Mouse (Mus musculus): ENCODE data around the gene Eif4g3. TPM values are rescaled to one million over a fixed set of nuclear protein-coding genes. Genes with fewer than 3 reads are reported as not detected.

Gene Eif4g3
- polyA plus RNA-seq, 1 experiment from 2014 or later, result 97.4 TPM

GRCm38 (mm10) chr4:138133360-138133759 lies 140.5 kb downstream of the Eif4g3 start:
- Histone ChIP-seq H3K79me2 (ENCODE audit: inconsistent target) (peaks cover 32% of the 10 kb centered on the region; the same call in 1 of the 2 replicates), H3K4me3 (ENCODE audit: inconsistent target) (no peak overlapping the region), H3K36me3 (ENCODE audit: inconsistent target) (peaks cover 44% of the 10 kb centered on the region; the same call in 1 of the 2 replicates), H3K27ac (no peak overlapping the region)
- 55% methylated on average over 9 of the region's 9 CpGs for WGBS (ENCODE audit: missing documents)

- Histone ChIP-seq H3K79me2 (ENCODE audit: inconsistent target) (peaks cover 30% of the 10 kb centered on the region; the same call in 1 of the 2 replicates), H3K4me3 (ENCODE audit: inconsistent target) (no peak overlapping the region), H3K27ac (no peak overlapping the region), H3K36me3 (ENCODE audit: inconsistent target) (peaks cover 39% of the 10 kb centered on the region; the same call in 1 of the 2 replicates)
- WGBS (ENCODE audit: missing documents), result 89% methylated on average over 4 of the region's 4 CpGs
Observed at GRCm38 (mm10) chr4:138137336-138137735, 144.5 kb downstream of the Eif4g3 start.

GRCm38 (mm10) chr4:138137804-138138203 lies 145.0 kb downstream of the Eif4g3 start:
- no peak overlapping the region for H3K27ac ChIP-seq
- no peak overlapping the region for H3K4me3 ChIP-seq (ENCODE audit: inconsistent target)
- peaks cover 36% of the 10 kb centered on the region; the same call in 1 of the 2 replicates for H3K36me3 ChIP-seq (ENCODE audit: inconsistent target)
- H3K79me2 ChIP-seq (ENCODE audit: inconsistent target), result peaks cover 30% of the 10 kb centered on the region; the same call in 1 of the 2 replicates
- WGBS (ENCODE audit: missing documents), result 93% methylated on average over 17 of the region's 17 CpGs

GRCm38 (mm10) chr4:138138219-138138618 lies 145.4 kb downstream of the Eif4g3 start:
- H3K36me3 ChIP-seq (ENCODE audit: inconsistent target), result peaks cover 36% of the 10 kb centered on the region; the same call in 1 of the 2 replicates
- 92% methylated on average over 7 of the region's 7 CpGs for WGBS (ENCODE audit: missing documents)
- H3K4me3 ChIP-seq (ENCODE audit: inconsistent target), result no peak overlapping the region
- H3K27ac ChIP-seq, result no peak overlapping the region
- H3K79me2 ChIP-seq (ENCODE audit: inconsistent target), result peaks cover 30% of the 10 kb centered on the region; the same call in 1 of the 2 replicates

GRCm38 (mm10) chr4:138141358-138141757 lies 148.5 kb downstream of the Eif4g3 start:
- H3K36me3 ChIP-seq (ENCODE audit: inconsistent target), result peaks cover 22% of the 10 kb centered on the region; the same call in 1 of the 2 replicates
- no peak overlapping the region for H3K27ac ChIP-seq
- 93% methylated on average over 7 of the region's 7 CpGs for WGBS (ENCODE audit: missing documents)
- H3K4me3 ChIP-seq (ENCODE audit: inconsistent target), result no peak overlapping the region
- peaks cover 30% of the 10 kb centered on the region; the same call in 1 of the 2 replicates for H3K79me2 ChIP-seq (ENCODE audit: inconsistent target)

GRCm38 (mm10) chr4:138147176-138147575 lies 154.4 kb downstream of the Eif4g3 start:
- WGBS (ENCODE audit: missing documents), result 97% methylated on average over 8 of the region's 8 CpGs
- Histone ChIP-seq H3K79me2 (ENCODE audit: inconsistent target) (no peaks in the 10 kb centered on the region; the same call in 1 of the 2 replicates), H3K4me3 (ENCODE audit: inconsistent target) (no peak overlapping the region), H3K27ac (no peak overlapping the region), H3K36me3 (ENCODE audit: inconsistent target) (peaks cover 43% of the 10 kb centered on the region; the same call in 1 of the 2 replicates)

GRCm38 (mm10) chr4:138149977-138150376 lies 157.2 kb downstream of the Eif4g3 start:
- Histone ChIP-seq H3K36me3 (ENCODE audit: inconsistent target) (peaks cover 64% of the 10 kb centered on the region), H3K4me3 (ENCODE audit: inconsistent target) (no peak overlapping the region), H3K79me2 (ENCODE audit: inconsistent target) (no peaks in the 10 kb centered on the region; the same call in 1 of the 2 replicates), H3K27ac (no peak overlapping the region)
- 87% methylated on average over 4 of the region's 4 CpGs for WGBS (ENCODE audit: missing documents)

GRCm38 (mm10) chr4:138151226-138151625 lies 158.4 kb downstream of the Eif4g3 start:
- Histone ChIP-seq H3K4me3 (ENCODE audit: inconsistent target) (no peak overlapping the region), H3K36me3 (ENCODE audit: inconsistent target) (peaks cover 72% of the 10 kb centered on the region), H3K79me2 (ENCODE audit: inconsistent target) (no peaks in the 10 kb centered on the region; the same call in 1 of the 2 replicates), H3K27ac (no peak overlapping the region)
- WGBS (ENCODE audit: missing documents), result 96% methylated on average over 9 of the region's 9 CpGs

GRCm38 (mm10) chr4:138153980-138154379 lies 161.2 kb downstream of the Eif4g3 start:
- H3K27ac ChIP-seq, result no peak overlapping the region
- H3K79me2 ChIP-seq (ENCODE audit: inconsistent target), result no peaks in the 10 kb centered on the region; the same call in 1 of the 2 replicates
- 49% methylated on average over 3 of the region's 3 CpGs for WGBS (ENCODE audit: missing documents)
- H3K4me3 ChIP-seq (ENCODE audit: inconsistent target), result no peak overlapping the region
- H3K36me3 ChIP-seq (ENCODE audit: inconsistent target), result peaks cover 76% of the 10 kb centered on the region

GRCm38 (mm10) chr4:138160918-138161317 lies 168.1 kb downstream of the Eif4g3 start:
- H3K27ac ChIP-seq, result no peak overlapping the region
- 85% methylated on average over 5 of the region's 5 CpGs for WGBS (ENCODE audit: missing documents)
- H3K36me3 ChIP-seq (ENCODE audit: inconsistent target), result peaks cover 92% of the 10 kb centered on the region
- no peak overlapping the region for H3K4me3 ChIP-seq (ENCODE audit: inconsistent target)
- H3K79me2 ChIP-seq (ENCODE audit: inconsistent target), result no peaks in the 10 kb centered on the region

- Histone ChIP-seq H3K27ac (no peak overlapping the region), H3K4me3 (ENCODE audit: inconsistent target) (no peak overlapping the region), H3K36me3 (ENCODE audit: inconsistent target) (peaks cover 92% of the 10 kb centered on the region), H3K79me2 (ENCODE audit: inconsistent target) (no peaks in the 10 kb centered on the region)
- WGBS (ENCODE audit: missing documents), result 90% methylated on average over 3 of the region's 3 CpGs
Observed at GRCm38 (mm10) chr4:138161550-138161949, 168.7 kb downstream of the Eif4g3 start.

GRCm38 (mm10) chr4:138163836-138164235 lies 171.0 kb downstream of the Eif4g3 start:
- Histone ChIP-seq H3K36me3 (ENCODE audit: inconsistent target) (peaks cover 94% of the 10 kb centered on the region), H3K4me3 (ENCODE audit: inconsistent target) (no peak overlapping the region), H3K79me2 (ENCODE audit: inconsistent target) (no peaks in the 10 kb centered on the region), H3K27ac (no peak overlapping the region)
- WGBS (ENCODE audit: missing documents), result 95% methylated on average over 2 of the region's 2 CpGs

- H3K4me3 ChIP-seq (ENCODE audit: inconsistent target), result no peak overlapping the region
- WGBS (ENCODE audit: missing documents), result 85% methylated on average over 2 of the region's 2 CpGs
- H3K36me3 ChIP-seq (ENCODE audit: inconsistent target), result peaks cover 94% of the 10 kb centered on the region
- H3K27ac ChIP-seq, result no peak overlapping the region
- no peaks in the 10 kb centered on the region for H3K79me2 ChIP-seq (ENCODE audit: inconsistent target)
Observed at GRCm38 (mm10) chr4:138164860-138165259, 172.0 kb downstream of the Eif4g3 start.

- no peak overlapping the region for H3K4me3 ChIP-seq (ENCODE audit: inconsistent target)
- peaks cover 86% of the 10 kb centered on the region for H3K36me3 ChIP-seq (ENCODE audit: inconsistent target)
- no peak overlapping the region for H3K27ac ChIP-seq
- no peaks in the 10 kb centered on the region for H3K79me2 ChIP-seq (ENCODE audit: inconsistent target)
- WGBS (ENCODE audit: missing documents), result 93% methylated on average over 5 of the region's 10 CpGs
Observed at GRCm38 (mm10) chr4:138166519-138166918, 173.7 kb downstream of the Eif4g3 start.

- WGBS (ENCODE audit: missing documents), result 93% methylated on average over 3 of the region's 3 CpGs
- Histone ChIP-seq H3K36me3 (ENCODE audit: inconsistent target) (peaks cover 79% of the 10 kb centered on the region), H3K27ac (no peak overlapping the region), H3K4me3 (ENCODE audit: inconsistent target) (no peak overlapping the region), H3K79me2 (ENCODE audit: inconsistent target) (no peaks in the 10 kb centered on the region)
Observed at GRCm38 (mm10) chr4:138168162-138168561, 175.3 kb downstream of the Eif4g3 start.

- H3K36me3 ChIP-seq (ENCODE audit: inconsistent target), result peaks cover 80% of the 10 kb centered on the region
- no peaks in the 10 kb centered on the region for H3K79me2 ChIP-seq (ENCODE audit: inconsistent target)
- H3K4me3 ChIP-seq (ENCODE audit: inconsistent target), result no peak overlapping the region
- no peak overlapping the region for H3K27ac ChIP-seq
- 95% methylated on average over 4 of the region's 4 CpGs for WGBS (ENCODE audit: missing documents)
Observed at GRCm38 (mm10) chr4:138169420-138169819, 176.6 kb downstream of the Eif4g3 start.

All from macrophage (primary cell).